Mouse (Mus musculus) kidney, embryonic 15.5 days (tissue): ENCODE measurements around the gene Lhfp. TPM values are rescaled to one million over a fixed set of nuclear protein-coding genes. Genes with fewer than 3 reads are reported as not detected.
A peak's percentile ranks its signal among the peaks of the same experiment; 100 is the strongest.

Experiments used
- ATAC-seq: fragments of 200-750 bp; cut with Nextera tagmentation; replicated peaks from 2 replicates; pipeline ENCODE4 v1.8.0; 2017; ENCODE audit warnings: moderate TSS enrichment; ENCODE audit not compliant: low FRiP score
- H3K27ac ChIP-seq: fragments of 300-500 bp; sonication (generic); 2 replicates; pipeline ENCODE4 v1.5.1; 2015; ENCODE audit warnings: mild to moderate bottlenecking, inconsistent platforms
- H3K27me3 ChIP-seq: fragments of 300-500 bp; sonication (generic); 2 replicates; pipeline ENCODE4 v1.6.1; 2015; ENCODE audit warnings: inconsistent platforms
- H3K36me3 ChIP-seq: fragments of 300-500 bp; sonication (generic); 2 replicates; pipeline ENCODE4 v1.6.1; 2015; ENCODE audit warnings: inconsistent platforms
- H3K4me1 ChIP-seq: fragments of 300-500 bp; sonication (generic); 2 replicates; pipeline ENCODE4 v1.6.1; 2015; ENCODE audit warnings: inconsistent platforms
- H3K4me2 ChIP-seq: fragments of 300-500 bp; sonication (generic); 2 replicates; pipeline ENCODE4 v1.6.1; 2015; ENCODE audit warnings: moderate library complexity, mild to moderate bottlenecking, inconsistent platforms
- H3K4me3 ChIP-seq: fragments of 300-500 bp; sonication (generic); replicated peaks from 2 replicates; pipeline ENCODE4 v1.5.1; 2015; ENCODE audit warnings: mild to moderate bottlenecking, inconsistent platforms
- H3K9ac ChIP-seq: fragments of 300-500 bp; sonication (generic); 2 replicates; pipeline ENCODE4 v1.6.1; 2015; ENCODE audit warnings: mild to moderate bottlenecking, inconsistent platforms
- H3K9me3 ChIP-seq: fragments of 300-500 bp; sonication (generic); replicated peaks from 2 replicates; pipeline ENCODE4 v1.6.1; 2016; ENCODE audit warnings: inconsistent platforms
- WGBS: fragments of 180-500 bp; shearing (Covaris S2); methylation state at CpG from one replicate; pipeline ENCODE4 v1.1.7; 2015; ENCODE audit warnings: mixed read lengths; 5-methylcytosine and 5-hydroxymethylcytosine counted together
- polyA plus RNA-seq: library from polyadenylated mRNA; unstranded; fragments of >200 nt; fragmentation: Nextera tagmentation; extraction: Ambion mirVana; gene quantifications from 2 replicates; pipeline ENCODE4 v1.2.1, GENCODE M21; 2015

Gene Lhfp
- polyA plus RNA-seq, 1 experiment from 2014 or later = 113 TPM

GRCm38 (mm10) chr3:53147001-53147400, 105.7 kb downstream of the Lhfp start:
- H3K36me3 ChIP-seq = no peaks in the 10 kb centered on the region
- H3K4me3 ChIP-seq = no peak overlapping the region
- 87% methylated on average over 5 of the region's 5 CpGs for WGBS
- no peak overlapping the region for H3K27ac ChIP-seq
- no peak for ATAC-seq
- H3K9me3 ChIP-seq = no peaks in the 10 kb centered on the region
- no peak overlapping the region for H3K4me2 ChIP-seq
- H3K4me1 ChIP-seq = no peaks in the 10 kb centered on the region
- H3K27me3 ChIP-seq = no peaks in the 10 kb centered on the region
- no peak overlapping the region for H3K9ac ChIP-seq

GRCm38 (mm10) chr3:53148751-53149150, 107.4 kb downstream of the Lhfp start:
- WGBS = 88% methylated on average over 3 of the region's 3 CpGs
- ATAC-seq = no peak
- H3K9ac ChIP-seq = no peak overlapping the region
- no peaks in the 10 kb centered on the region for H3K27me3 ChIP-seq
- no peak overlapping the region for H3K4me3 ChIP-seq
- no peak overlapping the region for H3K27ac ChIP-seq
- no peaks in the 10 kb centered on the region for H3K36me3 ChIP-seq
- no peak overlapping the region for H3K4me2 ChIP-seq
- H3K9me3 ChIP-seq = no peaks in the 10 kb centered on the region
- no peaks in the 10 kb centered on the region for H3K4me1 ChIP-seq

GRCm38 (mm10) chr3:53149625-53150320, 108.4 kb downstream of the Lhfp start:
- H3K4me2 ChIP-seq = no peak overlapping the region
- H3K27me3 ChIP-seq = no peaks in the 10 kb centered on the region
- H3K9me3 ChIP-seq = no peaks in the 10 kb centered on the region
- no peak for ATAC-seq
- no peak overlapping the region for H3K4me3 ChIP-seq
- H3K4me1 ChIP-seq = no peaks in the 10 kb centered on the region
- H3K27ac ChIP-seq = no peak overlapping the region
- no peaks in the 10 kb centered on the region for H3K36me3 ChIP-seq
- WGBS = 96% methylated on average over 7 of the region's 7 CpGs
- no peak overlapping the region for H3K9ac ChIP-seq

GRCm38 (mm10) chr3:53151081-53151480, 109.8 kb downstream of the Lhfp start:
- Histone ChIP-seq H3K27me3 (no peaks in the 10 kb centered on the region), H3K27ac (no peak overlapping the region), H3K9ac (no peak overlapping the region), H3K9me3 (no peaks in the 10 kb centered on the region), H3K4me2 (no peak overlapping the region), H3K4me3 (no peak overlapping the region), H3K36me3 (no peaks in the 10 kb centered on the region), H3K4me1 (no peaks in the 10 kb centered on the region)
- 48% methylated on average over 1 of the region's 1 CpGs for WGBS
- ATAC-seq = no peak

- no peaks in the 10 kb centered on the region for H3K4me1 ChIP-seq
- H3K9me3 ChIP-seq = no peaks in the 10 kb centered on the region
- WGBS = 54% methylated on average over 1 of the region's 1 CpGs
- H3K36me3 ChIP-seq = no peaks in the 10 kb centered on the region
- no peaks in the 10 kb centered on the region for H3K27me3 ChIP-seq
- no peak overlapping the region for H3K27ac ChIP-seq
- no peak overlapping the region for H3K4me3 ChIP-seq
- H3K9ac ChIP-seq = no peak overlapping the region
- no peak overlapping the region for H3K4me2 ChIP-seq
- no peak for ATAC-seq
These were observed 110.3 kb downstream of the Lhfp start for GRCm38 (mm10) chr3:53151607-53152006.

- Histone ChIP-seq H3K4me2 (no peak overlapping the region), H3K4me1 (peaks cover 25% of the 10 kb centered on the region), H3K36me3 (no peaks in the 10 kb centered on the region), H3K27ac (no peak overlapping the region), H3K4me3 (no peak overlapping the region), H3K9ac (no peak overlapping the region), H3K27me3 (no peaks in the 10 kb centered on the region), H3K9me3 (no peaks in the 10 kb centered on the region)
- 82% methylated on average over 3 of the region's 3 CpGs for WGBS
- no peak for ATAC-seq
These were observed 120.6 kb downstream of the Lhfp start for GRCm38 (mm10) chr3:53161963-53162362.

GRCm38 (mm10) chr3:53165281-53165680, 124.0 kb downstream of the Lhfp start:
- H3K9ac ChIP-seq = no peak overlapping the region
- no peak overlapping the region for H3K4me3 ChIP-seq
- H3K4me2 ChIP-seq = no peak overlapping the region
- WGBS = 79% methylated on average over 10 of the region's 10 CpGs
- peak overlapping the region; percentile 70 for H3K27ac ChIP-seq
- no peak for ATAC-seq
- H3K27me3 ChIP-seq = no peaks in the 10 kb centered on the region
- no peaks in the 10 kb centered on the region for H3K9me3 ChIP-seq
- peaks cover 18% of the 10 kb centered on the region for H3K4me1 ChIP-seq
- H3K36me3 ChIP-seq = no peaks in the 10 kb centered on the region

GRCm38 (mm10) chr3:53166001-53166400, 124.7 kb downstream of the Lhfp start:
- peak overlapping the region; percentile 54; the same call in 1 of the 2 replicates for H3K27ac ChIP-seq

GRCm38 (mm10) chr3:53169486-53169885, 128.2 kb downstream of the Lhfp start:
- WGBS = 86% methylated on average over 3 of the region's 3 CpGs
- no peak for ATAC-seq
- H3K4me1 ChIP-seq = peaks cover 13% of the 10 kb centered on the region

More at GRCm38 (mm10) chr3:53166001-53166400, 124.7 kb downstream of the Lhfp start:
- Histone ChIP-seq H3K27me3 (no peaks in the 10 kb centered on the region), H3K4me2 (no peak overlapping the region), H3K4me3 (no peak overlapping the region), H3K36me3 (no peaks in the 10 kb centered on the region), H3K9me3 (no peaks in the 10 kb centered on the region), H3K9ac (no peak overlapping the region), H3K4me1 (peaks cover 14% of the 10 kb centered on the region)
- WGBS = 9% methylated on average over 8 of the region's 8 CpGs
- ATAC-seq = peak; percentile 66

GRCm38 (mm10) chr3:53173310-53174063, 132.2 kb downstream of the Lhfp start:
- ATAC-seq = no peak
- no peaks in the 10 kb centered on the region for H3K9me3 ChIP-seq

More at GRCm38 (mm10) chr3:53169486-53169885, 128.2 kb downstream of the Lhfp start:
- Histone ChIP-seq H3K9me3 (no peaks in the 10 kb centered on the region), H3K27me3 (no peaks in the 10 kb centered on the region), H3K4me3 (no peak overlapping the region), H3K4me2 (no peak overlapping the region), H3K27ac (no peak overlapping the region), H3K36me3 (no peaks in the 10 kb centered on the region), H3K9ac (no peak overlapping the region)

GRCm38 (mm10) chr3:53179936-53180335, 138.6 kb downstream of the Lhfp start:
- Histone ChIP-seq H3K27me3 (no peaks in the 10 kb centered on the region), H3K4me3 (no peak overlapping the region), H3K9me3 (no peaks in the 10 kb centered on the region), H3K36me3 (no peaks in the 10 kb centered on the region), H3K27ac (no peak overlapping the region), H3K4me1 (no peaks in the 10 kb centered on the region), H3K9ac (no peak overlapping the region), H3K4me2 (no peak overlapping the region)
- ATAC-seq = no peak
- 91% methylated on average over 6 of the region's 6 CpGs for WGBS

More at GRCm38 (mm10) chr3:53173310-53174063, 132.2 kb downstream of the Lhfp start:
- 90% methylated on average over 10 of the region's 10 CpGs for WGBS
- no peak overlapping the region for H3K4me3 ChIP-seq
- no peak overlapping the region for H3K4me2 ChIP-seq
- H3K36me3 ChIP-seq = no peaks in the 10 kb centered on the region
- no peak overlapping the region for H3K27ac ChIP-seq
- H3K9ac ChIP-seq = no peak overlapping the region
- H3K27me3 ChIP-seq = no peaks in the 10 kb centered on the region
- H3K4me1 ChIP-seq = no peaks in the 10 kb centered on the region

GRCm38 (mm10) chr3:53185439-53185838, 144.1 kb downstream of the Lhfp start:
- Histone ChIP-seq H3K4me1 (no peaks in the 10 kb centered on the region), H3K4me2 (no peak overlapping the region), H3K9me3 (no peaks in the 10 kb centered on the region), H3K27ac (no peak overlapping the region), H3K4me3 (no peak overlapping the region), H3K27me3 (no peaks in the 10 kb centered on the region), H3K9ac (no peak overlapping the region), H3K36me3 (no peaks in the 10 kb centered on the region)
- ATAC-seq = no peak
- 83% methylated on average over 2 of the region's 2 CpGs for WGBS
